Mouse (Mus musculus) layer of hippocampus, adult 11-12 months (tissue): ENCODE measurements at regions not wholly inside any gene's neighbourhood (a gene's known extent, or its start where the extent isn't known, plus 50 kb on each side); places are given as distances from the start of the nearest gene placed in this dataset.

ENCODE experiments used
- DNase-seq: peaks from one replicate; pipeline ENCODE4 v3.0.0; 2022; ENCODE audit warnings: low spot score

DNA sequence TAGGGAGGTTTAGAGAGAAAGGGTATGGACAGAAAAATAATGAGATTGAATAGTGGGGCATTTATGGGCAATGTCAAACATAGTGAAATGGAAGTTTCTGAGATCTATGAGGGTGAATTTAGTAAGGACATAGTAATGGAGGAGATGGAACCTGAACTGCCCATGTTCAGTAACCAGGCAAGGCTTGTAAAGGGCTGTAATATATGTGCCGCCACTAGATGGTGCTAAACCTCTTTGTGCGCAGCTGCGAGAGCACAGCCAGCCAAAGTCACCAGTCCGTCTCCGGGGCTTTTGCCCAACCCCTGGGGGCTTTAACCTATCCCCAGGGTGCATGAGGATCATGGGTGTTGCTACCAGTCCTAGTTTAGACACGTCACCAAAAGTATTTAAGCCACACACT is 77.7 kb upstream of the Vmn2r25 start:
- DNase-seq = peak; percentile 54

GRCm38 (mm10) chr6:123937930-123938329 is 84.7 kb upstream of the Vmn2r25 start:
- DNase-seq = no peak

GRCm38 (mm10) chr6:123961321-123961720 is 63.0 kb upstream of the Vmn2r26 start:
- DNase-seq = no peak

DNA sequence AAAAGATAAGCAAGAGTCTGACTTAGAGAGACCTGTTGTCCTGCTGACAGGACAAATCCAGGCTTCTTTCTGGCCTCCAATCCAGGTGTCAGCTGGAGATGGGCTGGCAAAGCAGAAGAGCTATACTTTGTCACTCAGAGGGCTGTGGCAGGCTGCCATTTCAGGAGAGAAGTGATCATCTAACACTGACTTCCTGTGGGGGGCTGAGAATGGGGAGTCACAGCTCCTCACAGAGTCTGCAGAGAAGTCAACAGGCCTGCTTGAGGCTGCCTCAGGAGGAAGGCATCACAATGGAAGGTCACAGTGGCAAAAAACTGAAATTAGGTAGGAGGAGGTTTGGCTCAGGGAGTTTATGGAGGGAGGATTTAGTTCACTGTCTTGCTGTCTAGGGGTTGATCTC is 53.2 kb upstream of the Vmn2r26 start:
- no peak for DNase-seq
